In genomic region chr1:89608766-89609165, GRCm38 (mm10) we compare ENCODE assay signal across 19 mouse cellular contexts.
A peak's percentile ranks its signal among the peaks of the same experiment; 100 is the strongest.
DNase-seq lines count a peak whose midpoint lies in the region; TF ChIP-seq lines count a peak whose summit lies in the region.
"Had no signal": no experiment of that assay in that cellular context is flagged by ENCODE, and none has a peak within 500 bp of the region (broad histone marks: within the 10 kb centered on the region; RNA-seq: fewer than 3 reads in every experiment).

No protein-coding gene starts in this region.

- no peak for TF ChIP-seq CTCF in cerebellum, adult 2 months (IDR thresholded peaks at IDR 0.05; ENCODE audit: borderline replicate concordance, insufficient read depth, low read depth, low read length)

- H3K27me3 ChIP-seq in cerebellum, adult 2 months (ENCODE audit: control insufficient read depth, insufficient read depth, low read length) = no peaks in the 10 kb centered on the region
- H3K27me3 ChIP-seq: forebrain, embryonic 13.5 days; hindbrain, embryonic 12.5 days; hindbrain, embryonic 15.5 days; kidney, embryonic 15.5 days had no signal

- no peak for TF ChIP-seq POLR2A in cerebellum, adult 2 months (IDR thresholded peaks at IDR 0.05; ENCODE audit: borderline replicate concordance, insufficient read depth, low read length)

- H3K4me1 ChIP-seq in cerebellum, adult 2 months (ENCODE audit: control insufficient read depth, insufficient read depth, low read length) = peaks cover 65% of the 10 kb centered on the region
- H3K4me1 ChIP-seq: forebrain, embryonic 13.5 days had no signal

- WGBS in cerebellum, adult 2 months = 10% methylated on average over 4 of the region's 4 CpGs

- peak overlapping the region; percentile 62 for H3K27ac ChIP-seq in cerebellum, adult 2 months (ENCODE audit: insufficient read depth, low read length)
- H3K27ac ChIP-seq: forebrain, embryonic 10.5 days; forebrain, embryonic 13.5 days; hindbrain, embryonic 12.5 days; kidney, embryonic 15.5 days had no signal

- no peak overlapping the region for H3K4me3 ChIP-seq in cerebellum, adult 2 months (replicated peaks; ENCODE audit: insufficient read depth, low read depth, low read length)
- H3K4me3 ChIP-seq: forebrain, embryonic 10.5 days; forebrain, embryonic 13.5 days; hindbrain, embryonic 12.5 days; hindbrain, embryonic 15.5 days; kidney, embryonic 15.5 days had no signal

- DNase-seq in cerebellum, adult 2 months = peak; percentile 73 to 82
- DNase-seq in cerebellum, postnatal 4 days (ENCODE audit: low spot score in 2 of 2) = no peak
- DNase-seq in brain, adult 2 months (ENCODE audit: low read depth, low spot score) = peak; percentile 70
- peak; percentile 74 for DNase-seq in cerebellum, adult 9-11 months
- DNase-seq in cerebellum, postnatal 36 days = peak; percentile 55 to 66
- no peak for DNase-seq in kidney, postnatal 10 days
- DNase-seq in kidney, adult 11 months = no peak
- DNase-seq: adrenal gland, postnatal 10 days; adrenal gland, postnatal 36 days; embryo, embryonic 11 days; gastrocnemius, postnatal 10 days; gastrocnemius, postnatal 36 days; heart, adult 11 months; kidney, adult 8-10 months had no signal

Comparison
In these comparisons a context has a peak if more than half of its experiments do, and no peak if none do; other contexts are left out.
1. DNase-seq: peak in cerebellum, adult 2 months (2 of 2), brain, adult 2 months (single experiment), cerebellum, adult 9-11 months (single experiment) and cerebellum, postnatal 36 days (2 of 2); none in cerebellum, postnatal 4 days (0 of 2), kidney, postnatal 10 days (single experiment) and kidney, adult 11 months (single experiment).